Mouse (Mus musculus): ENCODE results near the gene 9930111J21Rik2.
"Not testable (repeated sequence)": the region's sequence is repeated elsewhere in the genome, so short reads cannot be mapped to it uniquely, and the experiment has no call there.

The 9930111J21Rik2 gene

DNA sequence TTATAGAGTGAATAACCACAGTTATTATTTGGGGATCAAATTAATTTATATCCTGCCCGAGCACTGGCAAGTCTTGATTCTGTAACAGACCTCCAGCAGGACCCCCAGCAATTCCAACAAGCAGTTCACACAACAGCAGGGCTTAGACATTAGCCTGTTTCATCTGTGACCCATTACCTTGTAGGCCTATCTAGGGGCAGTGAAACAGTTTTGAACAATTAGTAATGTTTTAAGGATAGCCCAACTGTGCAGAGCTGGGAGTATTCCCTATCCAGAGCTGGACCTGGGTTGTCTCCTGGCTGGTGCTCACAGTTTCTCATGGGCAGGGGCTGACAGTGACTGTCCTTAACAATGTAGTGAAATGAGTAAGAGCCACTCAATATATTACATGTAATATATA is 26.0 kb upstream of the 9930111J21Rik2 start:
- no peak for DNase-seq (ENCODE audit: low spot score in 2 of 2)

DNA sequence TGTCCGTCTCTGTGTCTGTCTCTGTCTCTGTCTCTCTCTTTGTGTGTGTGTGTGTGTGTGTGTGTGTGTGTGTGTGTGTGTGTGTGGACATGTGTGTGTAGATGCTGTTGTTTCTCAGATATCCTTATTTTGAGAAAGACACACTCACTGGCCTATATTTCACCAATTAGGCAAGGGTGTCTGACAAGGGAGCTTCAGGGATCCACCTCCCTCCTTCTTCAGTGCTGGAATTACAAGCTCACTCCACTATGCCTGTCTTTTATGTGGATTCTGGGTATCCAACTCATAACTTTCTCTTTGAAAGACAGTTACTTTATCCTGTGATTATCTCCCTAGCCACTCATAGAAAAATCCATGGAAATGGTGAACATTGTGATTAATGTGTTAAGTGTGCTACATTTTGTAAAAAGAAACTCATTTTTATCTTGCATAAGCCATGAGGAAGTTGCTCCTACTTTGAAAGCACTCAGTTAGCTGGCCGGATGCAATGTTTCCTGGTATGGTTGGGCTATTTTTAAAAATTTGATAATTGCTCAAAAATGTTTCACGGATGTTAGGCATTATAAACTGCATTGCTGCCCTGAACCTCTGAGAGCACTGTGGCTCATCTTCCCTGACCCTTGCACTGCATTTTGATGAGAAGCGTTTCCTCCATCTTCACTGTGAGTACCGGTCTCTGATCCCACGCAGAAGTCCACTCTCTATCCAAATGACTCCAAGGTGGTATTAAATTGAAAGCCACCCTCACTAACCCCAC is 25.1 kb upstream of the 9930111J21Rik2 start, which contains the start of gene Ifi47:
Gene Ifi47 (plus strand): TSS at position 587 of the 757 bp plus-strand sequence.
- DNase-seq (ENCODE audit: low spot score in 2 of 2): not testable (repeated sequence)

DNA sequence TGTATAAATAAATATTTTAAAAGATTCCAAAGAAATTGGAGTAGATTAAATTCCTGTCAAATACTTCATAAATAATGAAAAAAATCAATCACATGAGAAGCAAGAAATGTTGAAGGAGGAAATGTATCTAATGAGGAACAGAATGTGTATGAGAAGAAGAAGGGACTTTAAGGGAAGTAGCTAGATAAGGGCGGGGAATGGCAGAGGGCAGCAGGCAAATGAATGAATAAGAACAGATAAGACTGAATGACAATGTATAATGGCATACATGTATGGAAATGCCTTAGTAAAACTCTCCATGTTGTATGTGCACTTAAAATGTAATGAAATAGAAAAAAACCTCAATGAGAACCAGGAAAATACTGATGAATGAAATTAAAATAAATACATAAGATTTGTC is 17.3 kb upstream of the 9930111J21Rik2 start:
- DNase-seq (ENCODE audit: low spot score in 2 of 2): no peak

DNA sequence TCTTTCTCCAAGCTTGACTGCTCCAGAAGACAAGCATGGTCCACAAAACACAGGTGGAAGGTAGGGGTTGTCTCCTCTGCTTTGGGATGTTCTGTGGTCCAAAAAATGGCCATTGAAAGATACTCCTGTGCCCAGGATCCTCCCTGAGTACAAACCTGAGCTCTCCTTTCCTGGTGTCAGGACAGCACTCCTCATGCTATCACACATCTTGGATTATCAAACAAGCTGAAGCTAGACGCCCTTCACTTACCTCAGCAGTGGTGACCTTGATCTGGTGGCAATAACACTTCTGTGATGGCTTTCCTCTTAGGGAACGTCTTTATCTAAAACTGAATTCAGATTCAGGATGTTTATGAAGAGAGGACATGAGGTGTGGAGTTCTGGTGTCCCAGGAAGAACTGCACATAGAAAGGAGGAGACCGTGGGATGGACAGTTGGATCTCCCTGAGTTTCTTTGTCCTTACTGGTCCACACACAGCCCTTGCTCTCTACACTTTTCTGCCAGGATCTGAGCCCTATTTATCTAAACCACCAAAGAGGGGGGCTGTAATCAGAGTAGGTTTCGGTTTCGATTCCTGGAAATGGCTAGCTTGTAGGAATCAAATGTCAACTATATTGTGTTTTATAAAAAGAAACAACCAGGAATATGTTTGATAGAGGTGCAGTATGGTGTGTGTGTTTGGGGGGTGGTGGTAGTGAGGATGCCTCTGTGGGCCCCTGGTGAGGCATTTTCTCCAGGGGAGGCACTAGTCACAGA is 12.8 kb upstream of the 9930111J21Rik2 start, which contains the start of gene Tgtp2:
Gene Tgtp2 (minus strand): TSS at position 494 of the 757 bp plus-strand sequence.
- DNase-seq (ENCODE audit: low spot score in 2 of 2): peak in 1 of 2 experiments; percentile 16

DNA sequence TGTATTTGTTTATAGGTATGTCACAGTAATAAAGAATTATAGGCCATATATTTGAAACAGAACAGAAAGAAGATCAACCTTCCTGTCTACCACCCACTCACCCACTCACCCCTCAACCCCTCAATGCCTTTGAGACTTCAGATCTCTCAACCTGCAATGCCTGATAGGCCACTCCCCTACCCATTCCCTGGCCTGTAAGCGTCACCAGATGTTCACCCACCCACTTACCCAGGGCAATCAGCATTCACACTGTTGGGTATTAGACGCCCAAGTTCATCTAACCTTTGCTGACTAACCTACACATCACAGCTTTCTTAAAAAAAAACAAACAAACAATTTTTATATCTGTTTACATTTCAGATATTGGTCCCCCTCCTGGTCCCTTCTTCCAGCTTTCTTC is 10.8 kb upstream of the 9930111J21Rik2 start:
- DNase-seq (ENCODE audit: low spot score in 2 of 2): peak in 1 of 2 experiments; percentile 2

DNA sequence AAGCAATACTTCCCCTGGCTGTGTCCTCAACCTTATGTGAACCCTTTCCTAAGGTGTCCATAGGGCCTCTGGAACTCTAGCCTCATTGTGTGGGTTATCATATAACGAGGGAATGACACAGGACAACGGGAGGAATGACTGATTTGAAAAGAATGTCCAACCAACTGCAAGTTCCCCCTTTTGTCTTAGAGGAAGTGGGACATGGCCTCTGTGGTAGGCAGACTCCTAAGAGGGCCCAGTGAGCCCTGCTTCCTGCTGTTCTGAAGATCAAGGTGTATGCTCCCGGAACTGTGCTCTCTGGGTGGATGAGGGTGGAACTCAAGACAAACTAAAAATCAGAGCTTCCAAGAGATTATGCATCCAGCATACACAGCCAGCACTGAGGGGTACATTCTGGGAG is 9.0 kb upstream of the 9930111J21Rik2 start:
- DNase-seq (ENCODE audit: low spot score in 2 of 2): not testable (repeated sequence)

DNA sequence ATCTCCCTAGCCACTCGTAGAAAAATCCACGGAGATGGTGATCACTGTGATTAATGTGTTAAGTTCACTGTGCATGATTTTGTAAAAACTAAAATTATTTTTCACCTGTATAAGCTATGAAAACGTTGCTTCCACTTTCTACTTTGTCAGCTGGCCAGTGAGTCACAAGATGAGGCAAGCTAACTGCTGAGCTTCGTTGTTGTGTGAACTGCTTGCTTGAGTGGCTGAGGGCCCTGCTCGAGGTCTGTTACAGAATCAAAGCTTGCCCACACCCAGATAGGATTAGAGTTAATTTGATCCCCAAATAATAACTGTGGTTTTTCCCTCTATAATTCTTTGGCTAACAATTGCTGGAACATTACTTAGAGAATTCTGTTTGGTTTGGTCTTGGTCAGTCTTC is 852 bp upstream of the 9930111J21Rik2 start:
- not testable (repeated sequence) for DNase-seq (ENCODE audit: low spot score in 2 of 2)

DNA sequence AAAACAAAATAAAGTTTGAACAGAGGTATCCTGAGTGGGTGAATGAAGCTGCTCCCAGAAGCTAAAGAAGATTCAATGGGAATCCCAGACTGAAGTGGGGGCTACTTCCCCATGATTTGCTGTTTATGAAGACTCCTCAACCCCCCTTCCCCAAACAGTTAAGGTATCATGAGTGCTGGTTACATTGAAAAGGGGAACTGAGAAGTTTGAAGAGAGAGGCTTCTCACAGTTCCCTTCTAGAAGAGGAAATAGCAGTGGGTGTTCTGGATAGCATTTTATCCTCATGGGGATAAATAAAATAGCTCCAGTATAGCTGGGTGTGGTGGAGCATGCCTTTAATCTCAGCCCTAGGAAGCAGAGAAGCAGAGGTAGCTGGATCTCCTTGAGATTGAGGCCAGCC is 978 bp downstream of the 9930111J21Rik2 start:
- not testable (repeated sequence) for DNase-seq (ENCODE audit: low spot score in 2 of 2)

DNA sequence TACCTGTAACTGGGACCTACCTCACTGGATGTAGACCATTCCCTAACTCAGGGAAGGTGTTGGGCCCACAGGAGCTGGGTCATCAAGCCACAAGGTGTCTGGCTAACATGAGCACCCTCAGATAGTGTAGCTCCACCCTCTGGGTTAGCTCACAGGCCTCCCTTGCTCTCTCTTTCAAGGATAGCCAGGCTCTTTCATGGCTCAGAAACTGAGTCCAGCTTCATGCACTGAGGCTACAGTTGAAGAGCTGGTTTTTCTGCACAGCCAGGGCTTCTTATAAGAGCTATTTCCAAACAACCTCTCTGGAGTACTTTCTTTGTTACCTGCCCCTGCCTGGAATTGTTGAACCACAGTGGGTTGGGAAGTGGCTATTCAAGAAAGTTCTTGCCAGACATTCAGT is 39.0 kb downstream of the 9930111J21Rik2 start:
- not testable (repeated sequence) for DNase-seq (ENCODE audit: low spot score in 2 of 2)

DNA sequence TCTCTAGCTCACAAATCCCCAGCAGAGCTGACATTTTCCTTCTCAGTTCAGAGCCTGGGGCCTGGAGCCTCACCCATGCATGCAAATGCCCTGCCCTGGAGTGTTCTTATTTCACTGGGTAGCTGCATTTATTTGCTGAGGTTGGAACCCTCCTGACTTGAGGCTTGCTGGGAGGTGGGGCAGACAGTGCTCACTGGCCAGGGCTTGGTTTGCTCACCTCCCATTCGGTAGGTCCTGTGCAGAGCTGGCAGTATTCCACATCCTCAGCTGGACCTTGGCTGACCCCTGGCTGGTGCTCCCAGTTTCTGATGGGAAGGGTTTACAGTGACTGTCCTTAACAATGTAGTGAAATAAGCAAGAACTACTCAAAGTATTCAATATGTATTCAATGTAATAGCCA is 44.3 kb downstream of the 9930111J21Rik2 start:
- DNase-seq (ENCODE audit: low spot score in 2 of 2): not testable (repeated sequence)

DNA sequence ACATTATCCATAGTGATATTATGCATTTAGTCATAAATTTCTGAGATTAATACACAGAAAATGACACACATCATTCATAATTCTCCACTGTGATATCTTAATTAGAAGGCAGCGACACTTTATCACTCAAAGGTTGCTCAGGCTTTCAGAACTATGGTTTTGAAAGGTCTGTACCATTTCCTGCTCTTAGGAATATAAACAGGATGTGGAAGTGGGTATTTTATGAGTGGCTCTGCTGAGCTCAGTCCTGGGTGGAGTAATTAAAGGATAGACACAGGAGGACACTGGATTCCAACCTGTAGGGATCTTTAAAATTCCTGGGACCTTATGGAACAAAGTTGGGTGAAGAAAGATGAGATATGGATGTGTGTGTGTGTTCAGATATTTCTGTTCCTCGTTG is 44.7 kb downstream of the 9930111J21Rik2 start:
- DNase-seq (ENCODE audit: low spot score in 2 of 2): not testable (repeated sequence)

DNA sequence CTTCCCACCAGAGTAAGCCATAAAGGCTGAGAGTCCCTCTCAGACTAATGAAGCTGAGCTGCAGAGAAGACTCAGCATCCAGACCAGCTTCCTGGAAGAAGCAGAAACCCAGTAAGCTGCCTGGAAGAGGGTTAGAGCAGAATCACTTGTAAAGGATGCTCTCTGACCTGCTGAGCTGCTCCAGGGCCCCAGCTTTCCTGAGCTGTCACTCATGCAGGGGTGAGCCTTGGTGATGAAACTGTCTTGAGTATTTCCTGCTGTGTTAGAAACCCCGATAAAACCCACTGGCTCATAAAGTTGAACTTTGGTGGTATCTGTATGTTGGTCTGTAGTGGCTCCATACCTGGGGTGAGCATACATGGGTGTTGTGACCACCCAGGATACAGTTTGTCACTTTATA is 50.6 kb downstream of the 9930111J21Rik2 start:
- not testable (repeated sequence) for DNase-seq (ENCODE audit: low spot score in 2 of 2)

DNA sequence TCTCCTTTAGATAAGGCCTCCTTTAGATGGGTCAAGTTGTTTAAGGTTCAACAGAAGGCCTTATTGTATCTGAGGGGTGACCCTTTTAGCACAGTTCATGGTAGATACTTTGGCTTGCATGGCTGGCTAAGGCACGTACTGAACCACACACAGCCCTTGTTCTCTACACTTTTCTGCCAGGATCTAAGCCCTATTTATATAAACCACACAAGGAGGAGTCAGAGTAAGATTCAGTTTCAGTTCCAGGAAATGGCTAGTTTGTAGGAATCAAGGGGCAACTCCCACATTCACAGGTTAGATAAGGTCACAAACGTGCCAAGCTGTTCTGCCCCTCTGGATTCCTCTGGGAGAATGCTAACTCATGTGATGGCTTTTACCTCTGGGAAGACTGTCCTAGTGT is 57.0 kb downstream of the 9930111J21Rik2 start, which contains the start of gene Tgtp1:
Gene Tgtp1 (minus strand): TSS at position 155 of the 400 bp plus-strand sequence.
- DNase-seq (ENCODE audit: low spot score in 2 of 2): not testable (repeated sequence)

DNA sequence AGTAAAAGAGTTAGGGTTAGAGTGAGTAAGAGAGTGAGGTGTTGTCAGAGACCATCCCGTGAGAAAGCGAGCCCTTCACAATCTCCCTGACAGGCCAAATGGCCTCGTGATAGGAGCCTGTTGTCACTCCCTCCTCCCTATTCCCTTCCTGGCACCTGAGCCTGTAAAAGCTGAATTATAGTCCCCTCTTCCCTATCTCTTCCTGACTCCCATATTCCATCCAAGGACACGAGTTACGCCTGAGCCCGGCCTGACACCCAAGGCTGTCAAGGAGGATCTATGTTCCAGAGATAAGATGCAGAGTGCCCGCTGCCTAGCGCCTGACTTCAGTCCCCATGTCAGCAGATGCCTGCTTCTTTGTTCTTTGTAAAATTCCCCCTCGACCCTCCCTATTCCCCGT is 57.7 kb downstream of the 9930111J21Rik2 start:
- not testable (repeated sequence) for DNase-seq (ENCODE audit: low spot score in 2 of 2)

DNA sequence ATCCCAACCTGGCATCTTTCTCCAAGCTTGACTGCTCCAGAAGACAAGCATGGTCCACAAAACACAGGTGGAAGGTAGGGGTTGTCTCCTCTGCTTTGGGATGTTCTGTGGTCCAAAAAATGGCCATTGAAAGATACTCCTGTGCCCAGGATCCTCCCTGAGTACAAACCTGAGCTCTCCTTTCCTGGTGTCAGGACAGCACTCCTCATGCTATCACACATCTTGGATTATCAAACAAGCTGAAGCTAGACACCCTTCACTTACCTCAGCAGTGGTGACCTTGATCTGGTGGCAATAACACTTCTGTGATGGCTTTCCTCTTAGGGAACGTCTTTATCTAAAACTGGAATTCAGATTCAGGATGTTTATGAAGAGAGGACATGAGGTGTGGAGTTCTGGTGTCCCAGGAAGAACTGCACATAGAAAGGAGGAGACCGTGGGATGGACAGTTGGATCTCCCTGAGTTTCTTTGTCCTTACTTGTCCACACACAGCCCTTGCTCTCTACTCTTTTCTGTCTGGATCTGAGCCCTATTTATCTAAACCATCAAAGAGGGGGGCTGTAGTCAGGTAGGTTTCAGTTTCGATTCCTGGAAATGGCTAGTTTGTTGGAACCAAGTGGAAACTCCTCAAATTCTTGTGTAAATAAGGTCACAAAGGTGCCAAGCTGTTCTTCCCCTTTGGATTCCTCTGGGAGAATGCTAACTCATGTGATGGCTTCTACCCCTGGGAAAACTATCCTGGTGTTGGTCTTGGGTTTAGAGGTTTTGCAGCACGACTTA is 59.1 kb downstream of the 9930111J21Rik2 start, which contains the start of gene Gm12185:
Gene Gm12185 (minus strand): TSS at position 487 of the 781 bp plus-strand sequence.
- not testable (repeated sequence) for DNase-seq (ENCODE audit: low spot score in 2 of 2)

DNA sequence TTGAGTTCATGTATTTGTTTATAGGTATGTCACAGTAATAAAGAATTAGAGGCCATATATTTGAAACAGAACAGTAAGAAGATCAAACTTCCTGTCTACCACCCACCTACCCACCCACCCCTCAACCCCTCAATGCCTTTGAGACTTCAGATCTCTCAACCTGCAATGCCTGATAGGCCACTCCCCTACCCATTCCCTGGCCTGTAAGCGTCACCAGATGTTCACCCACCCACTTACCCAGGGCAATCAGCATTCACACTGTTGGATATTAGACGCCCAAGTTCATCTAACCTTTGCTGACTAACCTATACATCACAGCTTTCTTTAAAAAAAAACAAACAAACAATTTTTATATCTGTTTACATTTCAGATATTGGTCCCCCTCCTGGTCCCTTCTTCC is 61.1 kb downstream of the 9930111J21Rik2 start:
- DNase-seq (ENCODE audit: low spot score in 2 of 2): not testable (repeated sequence)

DNA sequence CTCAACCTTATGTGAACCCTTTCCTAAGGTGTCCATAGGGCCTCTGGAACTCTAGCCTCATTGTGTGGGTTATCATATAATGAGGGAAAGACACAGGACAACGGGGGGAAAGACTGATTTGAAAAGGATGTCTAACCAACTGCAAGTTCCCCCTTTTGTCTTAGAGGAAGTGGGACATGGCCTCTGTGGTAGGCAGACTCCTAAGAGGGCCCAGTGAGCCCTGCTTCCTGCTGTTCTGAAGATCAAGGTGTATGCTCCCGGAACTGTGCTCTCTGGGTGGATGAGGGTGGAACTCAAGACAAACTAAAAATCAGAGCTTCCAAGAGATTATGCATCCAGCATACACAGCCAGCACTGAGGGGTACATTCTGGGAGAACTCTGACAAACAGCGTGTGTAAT is 62.8 kb downstream of the 9930111J21Rik2 start:
- not testable (repeated sequence) for DNase-seq (ENCODE audit: low spot score in 2 of 2)

DNA sequence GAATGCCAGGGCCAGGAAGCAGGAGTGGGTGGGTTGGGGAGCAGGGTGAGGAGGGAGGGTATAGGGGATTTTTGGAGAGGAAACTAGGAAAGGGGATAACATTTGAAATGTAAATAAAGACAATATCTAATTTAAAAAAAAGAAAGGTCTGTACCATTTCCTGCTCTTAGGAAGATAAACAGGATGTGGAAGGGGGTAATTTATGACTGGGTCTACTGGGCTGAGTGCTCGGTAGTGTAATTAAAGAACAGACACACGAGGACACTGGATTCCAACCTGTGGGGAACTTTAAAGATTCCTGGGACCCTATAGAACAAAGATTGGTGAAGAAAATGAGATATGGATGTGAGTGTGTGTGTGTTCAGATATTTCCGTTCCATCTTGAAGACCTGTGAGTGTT is 68.2 kb downstream of the 9930111J21Rik2 start:
- DNase-seq (ENCODE audit: low spot score in 2 of 2): not testable (repeated sequence)

DNA sequence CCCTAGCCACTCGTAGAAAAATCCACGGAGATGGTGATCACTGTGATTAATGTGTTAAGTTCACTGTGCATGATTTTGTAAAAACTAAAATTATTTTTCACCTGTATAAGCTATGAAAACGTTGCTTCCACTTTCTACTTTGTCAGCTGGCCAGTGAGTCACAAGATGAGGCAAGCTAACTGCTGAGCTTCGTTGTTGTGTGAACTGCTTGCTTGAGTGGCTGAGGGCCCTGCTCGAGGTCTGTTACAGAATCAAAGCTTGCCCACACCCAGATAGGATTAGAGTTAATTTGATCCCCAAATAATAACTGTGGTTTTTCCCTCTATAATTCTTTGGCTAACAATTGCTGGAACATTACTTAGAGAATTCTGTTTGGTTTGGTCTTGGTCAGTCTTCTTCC is 71.0 kb downstream of the 9930111J21Rik2 start:
- DNase-seq (ENCODE audit: low spot score in 2 of 2): not testable (repeated sequence)

DNA sequence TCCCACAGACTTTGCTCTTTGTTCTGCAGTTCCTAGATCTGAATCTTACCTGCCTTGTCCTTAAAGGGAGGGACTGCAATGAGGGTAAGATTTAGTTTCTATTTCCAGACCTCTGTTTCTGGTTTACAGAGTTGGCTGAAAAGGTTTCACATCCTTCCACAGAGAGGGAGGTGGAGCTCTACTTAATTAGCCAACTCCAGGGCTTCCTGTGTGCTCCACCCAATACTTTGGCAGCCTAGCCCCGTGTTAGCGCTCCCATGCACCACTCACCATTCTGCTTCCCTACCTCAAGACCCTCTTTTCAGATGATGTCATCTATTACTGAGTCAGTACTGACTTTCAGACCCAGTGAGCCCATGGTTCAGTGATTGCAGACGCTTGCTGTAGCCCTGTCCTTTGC is 71.8 kb downstream of the 9930111J21Rik2 start, which contains the start of gene 9930111J21Rik1:
Gene 9930111J21Rik1 (minus strand): TSS at position 148 of the 400 bp plus-strand sequence.
- DNase-seq (ENCODE audit: low spot score in 2 of 2): not testable (repeated sequence)

DNA sequence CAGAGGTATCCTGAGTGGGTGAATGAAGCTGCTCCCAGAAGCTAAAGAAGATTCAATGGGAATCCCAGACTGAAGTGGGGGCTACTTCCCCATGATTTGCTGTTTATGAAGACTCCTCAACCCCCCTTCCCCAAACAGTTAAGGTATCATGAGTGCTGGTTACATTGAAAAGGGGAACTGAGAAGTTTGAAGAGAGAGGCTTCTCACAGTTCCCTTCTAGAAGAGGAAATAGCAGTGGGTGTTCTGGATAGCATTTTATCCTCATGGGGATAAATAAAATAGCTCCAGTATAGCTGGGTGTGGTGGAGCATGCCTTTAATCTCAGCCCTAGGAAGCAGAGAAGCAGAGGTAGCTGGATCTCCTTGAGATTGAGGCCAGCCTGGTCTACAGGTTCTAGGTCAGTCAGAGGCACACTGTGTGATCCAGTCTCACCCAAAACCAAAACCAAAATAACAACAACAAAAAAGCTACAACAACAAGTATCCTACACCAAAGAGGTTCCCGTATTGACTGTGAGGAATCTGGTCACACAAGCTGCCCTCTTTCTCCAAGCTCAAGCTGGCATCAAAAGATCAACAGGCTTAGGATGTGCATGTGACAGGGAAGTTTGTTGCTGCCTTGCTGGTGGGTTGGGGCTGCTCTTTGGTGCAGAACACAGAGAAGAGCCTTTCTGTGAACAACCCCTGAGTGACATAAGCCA is 72.7 kb downstream of the 9930111J21Rik2 start, which contains the start of gene Olfr56:
Gene Olfr56 (plus strand): TSS at position 650 of the 700 bp plus-strand sequence.
- not testable (repeated sequence) for DNase-seq (ENCODE audit: low spot score in 2 of 2)

Data from thymus, postnatal 10 days (tissue).